Mouse (Mus musculus) liver, postnatal 0 days (tissue): Measurements from ENCODE around the gene Plxna4.

ENCODE experiments used
- CTCF ChIP-seq: sonication (generic); IDR thresholded peaks from 2 replicates; pipeline ENCODE4 v1.5.1; 2016; ENCODE audit warnings: antibody characterized with exemption, low read depth
- EP300 ChIP-seq: IDR thresholded peaks from 2 replicates; pipeline ENCODE4 v1.6.1; 2016; ENCODE audit warnings: antibody characterized with exemption, low read depth, mild to moderate bottlenecking

- TF ChIP-seq CTCF (no peak), EP300 (no peak)
Observed at GRCm38 (mm10) chr6:32348996-32349395, 239.0 kb downstream of the Plxna4 start.
